Mouse (Mus musculus) kidney, adult 2 months (tissue): ENCODE data around the gene Syt15.

Experiments
- CTCF ChIP-seq: fragments of 200-500 bp; conservative IDR thresholded peaks from 2 replicates; pipeline ENCODE4 v1.5.1; 2011; ENCODE audit warnings: low read depth, mild to moderate bottlenecking, control low read depth, low read length, moderate library complexity, mixed read lengths; ENCODE audit not compliant: insufficient read depth, insufficient read length
- POLR2A ChIP-seq: fragments of 200-500 bp; IDR thresholded peaks from one replicate; pipeline ENCODE4 v1.6.1; 2011; ENCODE audit warnings: low read depth, low read length, control low read depth

DNA sequence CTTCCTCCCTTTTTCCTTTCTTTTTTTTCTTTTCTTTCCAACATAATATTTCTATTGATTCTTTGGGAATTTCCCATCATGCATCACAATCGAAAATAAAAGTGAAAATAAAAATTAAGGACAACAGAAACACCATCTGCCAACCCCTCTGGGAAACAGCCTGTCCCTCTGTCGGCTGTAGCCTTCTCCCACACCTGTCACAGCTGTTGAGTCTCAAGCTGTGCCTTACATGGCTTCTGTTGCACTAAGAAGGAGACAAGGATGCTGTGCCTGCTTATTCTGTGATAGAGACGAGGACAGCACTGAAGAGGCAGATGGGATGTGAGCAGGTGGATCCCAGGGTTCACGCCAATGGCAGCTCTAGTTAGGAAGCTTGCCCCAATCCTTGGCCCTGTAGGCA lies 10.3 kb upstream of the Syt15 start:
- no peak for TF ChIP-seq CTCF
- TF ChIP-seq POLR2A: no peak
